Mouse (Mus musculus) olfactory bulb, adult 2 months (tissue): Measurements from ENCODE around the gene Rffl.

Experiments
- CTCF ChIP-seq: fragments of 200-500 bp; IDR thresholded peaks from 2 replicates; pipeline ENCODE4 v1.5.1; 2012; ENCODE audit warnings: low read depth, mild to moderate bottlenecking, low read length, moderate library complexity; ENCODE audit not compliant: insufficient read depth
- POLR2A ChIP-seq: fragments of 200-500 bp; IDR thresholded peaks from 2 replicates; pipeline ENCODE4 v1.6.1; 2012; ENCODE audit warnings: mild to moderate bottlenecking, low read depth, low read length, moderate library complexity; ENCODE audit not compliant: insufficient read depth

DNA sequence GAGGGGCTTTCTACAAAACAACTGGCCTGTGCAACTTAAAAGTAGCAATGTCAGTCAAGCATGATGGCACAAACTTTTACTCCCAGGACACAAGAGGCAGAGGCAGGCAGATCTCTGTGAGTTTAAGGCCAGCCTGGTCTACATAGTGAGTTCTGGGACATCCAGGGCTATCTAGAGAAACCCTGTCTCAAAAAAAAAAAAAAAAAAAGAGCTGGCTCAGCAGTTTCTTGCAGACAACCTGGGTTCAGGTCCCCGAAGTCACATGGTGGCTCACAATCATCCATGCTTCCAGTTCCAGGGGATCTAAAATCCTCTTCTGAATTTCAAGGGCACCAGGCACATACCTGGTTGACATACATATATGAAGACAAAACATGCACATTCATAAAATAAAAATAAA, 115.1 kb downstream of the Rffl start:
- TF ChIP-seq CTCF: no peak
- TF ChIP-seq POLR2A: no peak
